In genomic region chr7:27326101-27326880, GRCm38 (mm10) we compare ENCODE assay signal across 8 mouse cellular contexts. TPM values are rescaled to one million over a fixed set of nuclear protein-coding genes. Genes with fewer than 3 reads are reported as not detected.
DNase-seq lines count a peak whose midpoint lies in the region; ATAC-seq and TF ChIP-seq lines count a peak whose summit lies in the region.

No protein-coding gene starts in this region.

- no peaks in the 10 kb centered on the region for H3K9me3 ChIP-seq in ES-E14 (ENCODE audit: control insufficient read depth, insufficient read depth, low read depth, low read length)
- no peaks in the 10 kb centered on the region for H3K9me3 ChIP-seq in heart, embryonic 13.5 days
- H3K9me3 ChIP-seq in kidney, embryonic 16.5 days (ENCODE audit: low read length), result no peaks in the 10 kb centered on the region
- H3K9me3 ChIP-seq in midbrain, embryonic 10.5 days (replicated peaks), result no peaks in the 10 kb centered on the region

- H3K4me2 ChIP-seq in heart, embryonic 13.5 days, result peak overlapping the region; percentile 57
- H3K4me2 ChIP-seq in kidney, embryonic 16.5 days (replicated peaks; ENCODE audit: low read depth, low read length), result peak overlapping the region; percentile 50

- 37% methylated on average over 34 of the region's 34 CpGs for WGBS in heart, embryonic 13.5 days
- 41% methylated on average over 34 of the region's 34 CpGs for WGBS in kidney, embryonic 16.5 days
- whole genome bisulfite sequencing in midbrain, embryonic 10.5 days, result 28% methylated on average over 34 of the region's 34 CpGs

- peak overlapping the region; percentile 9; the same call in 1 of the 2 replicates for H3K9ac ChIP-seq in ES-E14 (ENCODE audit: insufficient read depth, low read depth, low read length, poor library complexity, severe bottlenecking)
- H3K9ac ChIP-seq in heart, embryonic 13.5 days, result peak overlapping the region; percentile 15; the same call in 1 of the 2 replicates
- peak overlapping the region; percentile 56 for H3K9ac ChIP-seq in kidney, embryonic 16.5 days (replicated peaks; ENCODE audit: low read length)

- peaks cover 99% of the 10 kb centered on the region for H3K27me3 ChIP-seq in heart, embryonic 13.5 days (replicated peaks)
- H3K27me3 ChIP-seq in kidney, embryonic 16.5 days (ENCODE audit: insufficient read depth, low read length), result peaks cover 32% of the 10 kb centered on the region
- peaks cover 100% of the 10 kb centered on the region for H3K27me3 ChIP-seq in midbrain, embryonic 10.5 days (ENCODE audit: low read depth, poor library complexity, severe bottlenecking)

- no peak overlapping the region; the same call in 1 of the 2 replicates for H3K27ac ChIP-seq in ES-E14 (ENCODE audit: insufficient read depth, low read depth, low read length, poor library complexity, severe bottlenecking)
- no peak overlapping the region for H3K27ac ChIP-seq in heart, embryonic 13.5 days (replicated peaks)
- H3K27ac ChIP-seq in kidney, embryonic 16.5 days (ENCODE audit: low read length), result 0 out of 2 replicates have a peak overlapping the region, but pooled peaks have one; percentile 1
- H3K27ac ChIP-seq in midbrain, embryonic 10.5 days (replicated peaks), result peak overlapping the region; percentile 30

- DNase-seq in ES-E14 (ENCODE audit: low read depth, low spot score), result no peak
- DNase-seq in cerebellum, postnatal 10 days, result peak; percentile 61 to 67
- DNase-seq in midbrain, embryonic 10.5 days (ENCODE audit: low spot score), result no peak
- DNase-seq in thymus, adult 18-20 months, result no peak
- DNase-seq in layer of hippocampus, postnatal 36 days, result no peak

- H3K4me1 ChIP-seq in ES-E14 (ENCODE audit: control insufficient read depth in 2 of 2, insufficient read depth in 2 of 2, low read length in 2 of 2, poor library complexity in 1 of 2), result peaks cover 16 to 34% of the 10 kb centered on the region in 2 experiments
- H3K4me1 ChIP-seq in heart, embryonic 13.5 days, result peaks cover 41% of the 10 kb centered on the region
- H3K4me1 ChIP-seq in kidney, embryonic 16.5 days (ENCODE audit: insufficient read depth, low read length), result peaks cover 42% of the 10 kb centered on the region
- H3K4me1 ChIP-seq in midbrain, embryonic 10.5 days, result peaks cover 53% of the 10 kb centered on the region

- H3K36me3 ChIP-seq in ES-E14 (ENCODE audit: control insufficient read depth, insufficient read depth, low read length, poor library complexity, severe bottlenecking), result peaks cover 26% of the 10 kb centered on the region
- H3K36me3 ChIP-seq in heart, embryonic 13.5 days, result peaks cover 51% of the 10 kb centered on the region
- 0 out of 2 replicates have a peak, but pooled peaks cover 4% of the 10 kb centered on the region for H3K36me3 ChIP-seq in kidney, embryonic 16.5 days (ENCODE audit: insufficient read depth, low read length)
- no peaks in the 10 kb centered on the region for H3K36me3 ChIP-seq in midbrain, embryonic 10.5 days

- ATAC-seq in heart, embryonic 13.5 days (ENCODE audit: extremely low read depth, insufficient number of reproducible peaks, low FRiP score, low TSS enrichment), result no peak
- ATAC-seq in kidney, embryonic 16.5 days (ENCODE audit: low FRiP score, low TSS enrichment), result peak; percentile 46; the same call in 1 of the 2 replicates
- no peak for ATAC-seq in erythroblast, adult 5-6 weeks (replicated peaks; ENCODE audit: low FRiP score, poor library complexity, severe bottlenecking)

- in situ Hi-C loops in ES-E14 (cut with MboI; ENCODE audit: low sequenced_read_pairs in 2 of 2, unreplicated experiment in 2 of 2), result no loop called here

- peak overlapping the region; percentile 58 to 65 for H3K4me3 ChIP-seq in ES-E14 (ENCODE audit: insufficient read depth in 1 of 2, low read depth in 1 of 2, low read length in 2 of 2, poor library complexity in 1 of 2, severe bottlenecking in 1 of 2)
- H3K4me3 ChIP-seq in heart, embryonic 13.5 days, result peak overlapping the region; percentile 31
- peak overlapping the region; percentile 35 for H3K4me3 ChIP-seq in kidney, embryonic 16.5 days (ENCODE audit: low read length)
- H3K4me3 ChIP-seq in midbrain, embryonic 10.5 days, result peak overlapping the region; percentile 49

TF ChIP-seq in ES-E14, 5 proteins besides CTCF, POLR2A, EP300 and RAD21:
- TF ChIP-seq HCFC1 (IDR thresholded peaks at IDR 0.05; ENCODE audit: borderline replicate concordance, insufficient read depth, low read length) (0 out of 2 replicates have a peak, but pooled peaks have one; percentile 12), MAFK (IDR thresholded peaks at IDR 0.05; ENCODE audit: insufficient read depth, low read depth, low read length) (no peak), ZC3H11A (IDR thresholded peaks at IDR 0.05; ENCODE audit: borderline replicate concordance, low read depth, low read length) (no peak)

RNA-seq across cellular contexts. Expression of gene Ltbp4, which starts 11.2 kb away (rescaled TPM):
- total RNA-seq in ES-E14 (2012; rRNA removed), result 65.8 and 114 TPM in 2 replicates
- polyA plus RNA-seq in heart, embryonic 13.5 days (2015; fragmentation: Nextera tagmentation; extraction: Ambion mirVana), result 51.3 and 53.3 TPM in 2 replicates
- 45.9 and 55.8 TPM in 2 replicates for polyA plus RNA-seq in kidney, embryonic 16.5 days (2015; fragmentation: Nextera tagmentation; extraction: Ambion mirVana)
- polyA plus RNA-seq in midbrain, embryonic 10.5 days (2016; fragmentation: Nextera tagmentation; extraction: Ambion mirVana), result 7.0 and 9.0 TPM in 2 replicates
- not detected in 2 replicates for total RNA-seq in erythroblast, adult 5-6 weeks (2015; ENCODE audit: low replicate concordance)
- total RNA-seq in erythroblast, adult 5-6 weeks (2017; ENCODE audit: low replicate concordance), result 1.2 TPM in 1 of 2 replicates, not detected in the other
- total RNA-seq in layer of hippocampus, postnatal 36 days (2021), result 10 to 100 TPM; 52.8 to 59.6 TPM

RNA-seq across cellular contexts. Expression of gene Shkbp1, which starts 29.5 kb away (rescaled TPM):
- 28.8 and 45.5 TPM in 2 replicates for total RNA-seq in ES-E14 (2012; rRNA removed)
- polyA plus RNA-seq in heart, embryonic 13.5 days (2015; fragmentation: Nextera tagmentation; extraction: Ambion mirVana), result 28.8 and 32.2 TPM in 2 replicates
- polyA plus RNA-seq in kidney, embryonic 16.5 days (2015; fragmentation: Nextera tagmentation; extraction: Ambion mirVana), result 51.4 and 56.9 TPM in 2 replicates
- 71.7 and 77.2 TPM in 2 replicates for polyA plus RNA-seq in midbrain, embryonic 10.5 days (2016; fragmentation: Nextera tagmentation; extraction: Ambion mirVana)
- total RNA-seq in erythroblast, adult 5-6 weeks (2015; ENCODE audit: low replicate concordance), result 9.0 and 13.3 TPM in 2 replicates
- 3.4 and 10.0 TPM in 2 replicates for total RNA-seq in erythroblast, adult 5-6 weeks (2017; ENCODE audit: low replicate concordance)
- total RNA-seq in layer of hippocampus, postnatal 36 days (2021), result 10 to 100 TPM; 36.2 to 37.3 TPM

RNA-seq across cellular contexts. Expression of gene Gm20479, which starts 30.9 kb away (rescaled TPM):
- total RNA-seq in ES-E14 (2012; rRNA removed), result 1.4 and 1.5 TPM in 2 replicates
- polyA plus RNA-seq in heart, embryonic 13.5 days (2015; fragmentation: Nextera tagmentation; extraction: Ambion mirVana), result 0.83 and 0.90 TPM in 2 replicates
- polyA plus RNA-seq in kidney, embryonic 16.5 days (2015; fragmentation: Nextera tagmentation; extraction: Ambion mirVana), result 0.64 and 0.80 TPM in 2 replicates
- 0.48 and 0.82 TPM in 2 replicates for polyA plus RNA-seq in midbrain, embryonic 10.5 days (2016; fragmentation: Nextera tagmentation; extraction: Ambion mirVana)
- not detected in 2 replicates for total RNA-seq in erythroblast, adult 5-6 weeks (2015; ENCODE audit: low replicate concordance)
- total RNA-seq in erythroblast, adult 5-6 weeks (2017; ENCODE audit: low replicate concordance), result not detected in 2 replicates
- total RNA-seq in layer of hippocampus, postnatal 36 days (2021), result not detected

Comparison
In these comparisons a context has a peak if more than half of its experiments do, and no peak if none do; other contexts are left out.
1. DNase-seq: peak in cerebellum, postnatal 10 days (2 of 2); none in ES-E14 (single experiment), midbrain, embryonic 10.5 days (single experiment), thymus, adult 18-20 months (0 of 2) and layer of hippocampus, postnatal 36 days (0 of 2).
2. H3K27ac ChIP-seq: peak in kidney, embryonic 16.5 days (single experiment) and midbrain, embryonic 10.5 days (single experiment); none in ES-E14 (single experiment) and heart, embryonic 13.5 days (single experiment).
3. RNA of gene Ltbp4, which starts 11.2 kb away (total RNA-seq): 65.8 to 114 TPM in ES-E14 and 52.8 to 59.6 TPM in layer of hippocampus, postnatal 36 days; 1.2 TPM in erythroblast, adult 5-6 weeks; every median in the first group is over 10 times any median in the second.
4. Peak in every context shown above with its lines, with median percentiles within 50 percentile points of each other: H3K4me3 ChIP-seq and H3K9ac ChIP-seq.